Mouse (Mus musculus) cerebellum, adult 8-10 months (tissue): ENCODE results near the gene Magi1.

ENCODE experiments used
- DNase-seq: peaks from one replicate; pipeline ENCODE4 v3.0.0; 2022

Magi1 gene

DNA sequence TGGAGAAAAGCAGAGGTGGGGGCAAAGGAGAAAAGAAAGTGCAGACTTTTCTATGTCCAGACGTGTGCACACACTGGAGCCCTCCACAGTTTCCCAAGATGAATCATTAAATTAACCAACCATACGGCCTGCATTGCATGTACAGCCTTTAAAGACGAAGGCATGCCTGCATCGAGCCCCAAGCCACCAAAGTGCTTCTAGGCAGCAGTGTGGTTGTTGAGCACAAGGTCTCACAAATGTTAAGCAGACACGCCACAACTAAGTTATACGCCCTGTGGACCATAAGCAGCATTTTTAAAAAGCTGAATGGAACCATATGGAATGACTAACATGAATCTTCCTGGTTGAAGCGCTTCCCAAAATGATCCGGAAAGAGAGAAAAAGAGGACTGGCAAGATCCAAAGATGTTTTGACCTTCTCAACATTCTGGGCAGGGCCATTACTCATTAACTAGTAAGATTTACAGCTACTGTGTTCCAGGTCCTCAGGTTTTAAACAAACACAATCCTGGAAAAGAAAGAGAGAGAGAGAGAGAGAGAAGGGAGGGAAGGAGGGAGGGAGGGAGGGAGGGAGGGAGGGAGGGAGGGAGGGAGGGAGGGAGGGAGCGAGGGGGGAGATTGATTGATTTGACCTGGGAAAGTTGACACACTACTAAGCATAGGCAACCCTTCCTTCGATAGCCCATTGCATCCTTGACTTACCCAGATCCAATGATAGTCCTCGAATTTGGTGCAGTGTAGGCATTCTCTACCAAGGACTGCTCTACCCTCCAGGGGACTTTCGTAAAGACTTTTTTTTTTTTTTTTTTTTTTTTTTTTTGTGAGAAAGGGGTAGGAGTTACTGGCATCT, 26.5 kb downstream of the Magi1 start:
- no peak for DNase-seq

GRCm38 (mm10) chr6:94253943-94254342, 29.8 kb downstream of the Magi1 start:
- DNase-seq: no peak

DNA sequence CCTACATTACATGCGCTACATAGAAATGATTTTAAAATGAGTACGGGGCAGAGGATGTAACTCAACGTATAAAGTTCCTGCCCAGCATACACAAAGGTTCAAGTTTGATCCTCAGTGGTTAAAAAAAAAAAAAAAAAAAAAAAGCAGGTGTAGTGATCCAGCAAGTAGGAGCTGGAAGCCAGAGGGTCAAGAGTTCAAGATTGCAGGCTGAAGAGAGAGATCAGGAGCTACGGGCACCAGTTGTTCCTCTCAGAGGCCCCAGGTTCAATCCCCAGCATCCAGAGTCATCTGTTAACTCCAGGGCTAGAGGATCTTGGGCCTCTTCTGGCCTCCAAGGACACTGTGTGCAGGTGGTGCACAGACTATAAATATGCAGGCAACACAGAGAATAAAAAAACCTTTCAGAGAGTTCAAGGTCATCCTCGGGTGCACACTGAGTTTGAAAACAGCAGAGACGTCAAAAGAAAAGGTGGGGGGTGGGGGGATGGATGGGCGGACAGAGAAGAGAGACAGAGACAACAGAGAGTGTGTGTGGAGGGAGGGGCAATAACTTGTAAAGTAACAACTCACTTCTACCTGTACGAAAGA, 32.3 kb downstream of the Magi1 start:
- no peak for DNase-seq

DNA sequence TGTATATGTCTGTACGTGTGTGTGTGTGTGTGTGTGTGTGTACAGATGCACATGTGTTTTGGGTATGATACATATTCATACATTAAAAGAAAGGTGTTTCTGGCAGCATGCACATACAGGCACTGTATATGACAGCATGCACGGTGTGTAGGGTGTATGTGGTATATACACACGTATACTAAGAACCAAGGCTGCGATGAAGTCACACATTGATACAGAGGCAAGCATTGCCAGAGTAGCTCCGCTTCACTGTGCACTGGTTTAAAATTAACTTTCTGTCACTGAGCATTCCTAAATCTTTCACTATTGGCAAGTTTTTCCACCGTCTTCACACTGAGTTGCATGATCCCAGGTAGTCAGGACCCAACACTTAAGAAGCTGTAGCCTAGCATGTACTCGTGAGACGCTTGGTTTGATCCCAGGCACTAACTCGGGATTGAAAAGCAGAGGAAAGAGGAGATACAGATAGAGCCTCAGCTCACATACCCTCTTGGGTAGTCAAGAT, 34.4 kb downstream of the Magi1 start:
- no peak for DNase-seq

DNA sequence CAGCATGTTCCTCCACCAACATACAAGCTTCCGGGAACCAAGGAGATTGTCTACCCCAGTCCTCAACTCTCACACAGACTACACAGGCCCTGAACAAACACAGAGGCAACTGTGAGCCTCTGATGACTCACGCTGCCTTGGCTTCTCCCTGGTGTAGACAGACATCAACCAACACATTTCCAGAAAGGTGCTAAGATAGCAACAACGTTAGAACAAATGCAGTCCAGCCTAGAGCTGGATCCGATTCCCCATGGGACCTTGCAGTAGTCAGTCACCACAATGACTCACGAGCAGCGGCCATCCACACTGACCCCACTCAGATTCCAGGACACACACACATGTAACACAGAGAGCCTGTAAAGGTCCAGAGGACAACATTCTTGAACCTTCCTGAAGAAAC, 42.5 kb downstream of the Magi1 start:
- DNase-seq: no peak

DNA sequence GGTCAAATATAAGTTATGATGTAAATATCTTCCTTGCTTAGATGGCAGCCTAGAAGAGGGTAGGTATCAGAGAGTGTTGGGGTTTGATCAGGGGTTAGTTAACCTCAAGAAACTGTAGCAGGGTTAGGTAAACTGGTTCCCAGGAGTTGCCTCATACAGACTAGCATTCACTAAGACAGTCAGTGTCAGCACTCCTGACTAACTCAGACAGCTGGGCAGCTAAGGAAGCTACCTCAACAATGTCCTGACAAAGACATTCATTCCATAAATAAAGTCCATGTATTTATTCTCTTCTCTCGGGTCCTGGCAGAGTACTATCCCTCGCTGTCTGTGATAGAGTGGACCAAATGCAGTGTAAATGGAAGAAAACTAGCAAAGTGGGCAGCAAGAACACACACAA, 45.1 kb downstream of the Magi1 start:
- no peak for DNase-seq

GRCm38 (mm10) chr6:94236899-94237298, 46.8 kb downstream of the Magi1 start:
- DNase-seq: no peak

DNA sequence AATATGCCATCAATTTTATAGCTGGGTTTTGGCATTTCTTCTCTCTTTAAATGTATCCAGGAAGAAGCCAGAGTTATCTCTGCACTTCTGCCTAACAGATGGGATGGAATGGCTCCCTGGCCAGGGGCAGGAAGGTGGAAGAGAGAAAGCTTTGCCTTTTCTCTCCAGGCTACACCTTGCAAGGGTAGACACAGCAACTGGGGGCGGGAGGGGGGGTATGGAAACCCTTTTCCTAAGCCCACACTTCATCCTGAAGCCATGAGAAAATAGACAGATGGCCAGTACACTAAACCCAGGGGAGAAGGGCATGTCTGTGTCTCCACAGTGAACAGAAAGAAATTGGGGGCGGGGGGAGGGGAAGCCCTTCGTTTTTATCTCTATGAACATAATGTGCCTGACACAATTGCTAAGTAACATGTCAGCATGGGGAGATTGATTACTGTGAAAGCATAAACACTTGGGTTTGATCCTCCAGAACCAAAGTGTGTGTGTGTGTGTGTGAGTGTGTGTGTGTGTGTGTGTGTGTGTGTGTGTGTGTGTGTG, 51.4 kb downstream of the Magi1 start:
- DNase-seq: no peak

- no peak for DNase-seq
These were observed 51.9 kb downstream of the Magi1 start for GRCm38 (mm10) chr6:94231831-94232230.

DNA sequence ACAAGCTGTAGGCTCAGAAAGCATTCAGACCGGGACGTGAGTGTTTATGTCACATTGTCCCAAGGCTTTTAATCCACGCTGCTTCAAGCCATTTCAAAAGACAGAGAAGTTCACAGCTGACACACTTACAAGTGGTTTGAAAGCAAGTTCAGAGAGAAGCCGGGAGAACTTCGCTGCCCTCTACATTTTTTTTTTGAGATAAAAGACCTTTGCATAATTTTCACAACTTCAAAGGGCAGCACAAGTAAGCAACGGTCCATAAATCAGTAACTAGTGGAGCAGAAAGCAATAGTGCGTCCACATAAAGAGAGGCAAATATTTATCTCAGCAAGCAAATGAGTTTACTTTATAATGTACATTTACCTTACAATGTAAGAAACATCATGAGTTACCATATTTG, 52.4 kb downstream of the Magi1 start:
- DNase-seq: no peak

- no peak for DNase-seq
These were observed 52.8 kb downstream of the Magi1 start for GRCm38 (mm10) chr6:94230918-94231317.

DNA sequence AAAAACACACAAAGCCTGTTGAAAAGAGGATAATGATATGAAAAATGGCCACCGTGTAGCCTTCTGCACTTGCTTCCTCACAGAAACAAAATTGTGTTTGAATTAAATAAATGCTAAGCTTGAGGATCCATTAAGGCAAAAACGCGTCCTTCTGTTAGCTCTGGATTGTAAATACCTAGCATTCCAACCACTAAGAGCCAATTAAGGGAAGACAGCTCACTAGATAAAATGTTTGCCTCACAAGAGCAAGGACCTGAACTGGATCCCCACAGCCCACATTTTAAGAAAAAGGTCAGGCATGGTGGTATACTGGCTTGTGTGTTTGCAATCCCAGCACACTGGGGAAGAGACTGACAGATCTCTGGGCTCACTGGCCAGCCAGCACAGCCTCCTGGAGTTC, 53.6 kb downstream of the Magi1 start:
- no peak for DNase-seq

DNA sequence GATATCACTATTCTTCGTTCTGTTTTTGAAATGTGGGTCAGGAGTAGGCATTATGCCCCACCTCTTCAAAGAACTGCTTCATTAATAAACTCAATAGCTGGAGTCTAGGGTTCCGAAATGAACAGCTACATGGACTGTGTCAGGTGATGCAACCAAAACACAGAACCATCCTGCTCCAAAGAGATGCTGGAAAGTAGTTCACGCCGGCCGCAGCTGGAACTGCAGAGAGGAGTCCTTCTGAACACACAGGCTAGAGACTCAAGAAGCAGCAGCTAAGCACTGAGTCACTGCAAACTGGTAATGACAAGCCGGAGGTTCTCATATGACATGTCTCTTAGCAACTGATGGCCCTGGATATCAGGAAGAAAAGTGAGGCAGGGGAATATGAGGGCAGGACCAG, 57.5 kb downstream of the Magi1 start:
- no peak for DNase-seq

GRCm38 (mm10) chr6:94225832-94226231, 57.9 kb downstream of the Magi1 start:
- DNase-seq: no peak

- DNase-seq: no peak
These were observed 58.6 kb downstream of the Magi1 start for GRCm38 (mm10) chr6:94225091-94225490.

- DNase-seq: no peak
These were observed 61.5 kb downstream of the Magi1 start for GRCm38 (mm10) chr6:94222253-94222652.

- DNase-seq: no peak
These were observed 62.0 kb downstream of the Magi1 start for GRCm38 (mm10) chr6:94221750-94222149.

- no peak for DNase-seq
These were observed 65.6 kb downstream of the Magi1 start for GRCm38 (mm10) chr6:94218076-94218475.

GRCm38 (mm10) chr6:94215834-94216233, 67.9 kb downstream of the Magi1 start:
- DNase-seq: no peak

GRCm38 (mm10) chr6:94214895-94215538, 68.7 kb downstream of the Magi1 start:
- DNase-seq: no peak

DNA sequence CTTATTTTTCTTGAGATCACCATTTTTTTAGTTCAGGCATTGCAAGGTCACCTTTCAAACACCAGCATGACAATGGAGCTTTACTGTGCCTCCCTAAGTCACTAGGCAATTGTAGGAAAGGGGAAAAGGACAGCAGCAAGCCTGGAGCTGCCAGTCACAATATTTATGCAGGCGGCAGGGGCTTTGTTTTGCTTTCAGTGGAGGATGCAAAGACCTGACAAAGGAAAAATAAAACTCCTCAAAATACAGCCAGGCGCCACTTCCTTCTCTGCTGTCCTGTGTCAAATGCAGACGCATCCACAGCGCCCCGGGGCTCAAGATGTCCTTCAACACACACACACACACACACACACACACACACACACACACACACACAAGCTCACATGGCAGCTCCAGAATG, 77.8 kb downstream of the Magi1 start:
- no peak for DNase-seq

GRCm38 (mm10) chr6:94203642-94204145, 80.0 kb downstream of the Magi1 start:
- no peak for DNase-seq

DNA sequence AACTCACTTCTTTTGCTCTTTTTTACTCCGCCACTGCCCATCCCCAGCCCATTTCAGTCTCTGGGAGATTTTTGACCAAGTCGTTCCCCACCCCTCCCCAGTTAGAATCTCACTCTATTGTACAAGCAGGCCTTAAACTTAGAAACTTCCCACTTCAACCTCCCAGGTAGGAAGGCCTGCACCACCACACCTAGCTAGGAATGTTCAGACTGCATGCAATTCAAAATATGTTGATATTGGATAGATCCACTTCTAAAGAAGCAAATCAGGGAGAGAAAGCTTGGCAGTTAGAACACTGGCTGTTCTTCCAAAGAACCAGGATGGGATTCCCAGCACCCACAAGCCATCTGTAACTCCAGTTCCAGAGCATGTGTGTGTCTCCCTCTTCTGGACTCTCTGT, 81.8 kb downstream of the Magi1 start:
- DNase-seq: no peak
